Mouse (Mus musculus) heart, postnatal 36 days (tissue): ENCODE measurements around the gene Olfr1366. TPM values are rescaled to one million over a fixed set of nuclear protein-coding genes. Genes with fewer than 3 reads are reported as not detected.
"Not testable (repeated sequence)": the region's sequence is repeated elsewhere in the genome, so short reads cannot be mapped to it uniquely, and the experiment has no call there.

ENCODE experiments used
- DNase-seq, 2 experiments: peaks; one replicate each; pipeline ENCODE4 v3.0.0; 2021 to 2022
- intact Hi-C: fragments of 180-260 bp; cut with DNase I; formaldehyde crosslinking; loops from one replicate; pipeline ENCODE4 v1.15.1; 2025
- total RNA-seq, 2 experiments: library from RNA; stranded (reverse); gene quantifications; 2 replicates each; pipeline ENCODE4 v1.2.3; 2021

Olfr1366 gene
- total RNA-seq = not detected

DNA sequence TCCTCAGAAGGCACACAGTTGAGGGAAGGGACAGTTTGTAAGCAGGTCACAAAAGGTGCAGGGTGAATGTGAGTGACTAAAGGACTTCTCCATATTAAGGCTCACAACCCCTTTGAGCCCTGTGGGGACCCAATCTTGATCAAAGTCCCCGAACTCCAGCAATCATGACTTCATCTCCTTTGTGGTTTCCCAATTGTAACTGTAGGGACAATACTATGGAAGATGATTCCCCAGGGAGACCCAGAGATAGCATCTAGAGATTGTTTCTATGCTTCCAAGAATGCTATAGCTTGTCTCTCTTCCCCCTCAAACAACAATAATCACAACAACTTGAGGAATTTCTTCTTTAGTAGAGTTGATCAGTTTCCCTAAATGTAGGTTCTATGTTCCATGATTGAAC, at the start of gene Olfr1366:
TSS of gene Olfr1366 (minus strand) at position 101 of the 400 bp plus-strand sequence.
- intact Hi-C loops = no loop called here
- no peak for DNase-seq

DNA sequence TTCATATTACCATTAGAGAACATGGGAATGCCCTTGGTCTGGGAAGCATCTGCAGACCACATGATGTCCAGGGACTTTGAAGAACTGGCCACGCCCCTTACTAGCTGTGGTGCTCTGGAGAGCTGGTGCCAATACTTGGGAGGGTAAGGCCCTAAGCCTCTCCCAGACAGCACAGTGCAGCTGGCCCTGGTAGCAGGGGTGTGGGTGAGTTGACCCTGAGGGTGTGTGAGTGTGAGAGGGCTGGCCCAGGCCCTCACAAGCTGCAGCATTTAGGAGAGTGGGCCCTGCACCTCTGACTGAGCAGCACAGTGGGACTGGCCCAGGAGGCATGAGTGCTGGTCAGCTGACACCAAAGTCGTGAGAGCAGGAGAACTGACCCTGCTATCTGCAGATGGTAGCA, 49.0 kb upstream of the Olfr1366 start:
- intact Hi-C loops = no loop called here
- DNase-seq = no peak

DNA sequence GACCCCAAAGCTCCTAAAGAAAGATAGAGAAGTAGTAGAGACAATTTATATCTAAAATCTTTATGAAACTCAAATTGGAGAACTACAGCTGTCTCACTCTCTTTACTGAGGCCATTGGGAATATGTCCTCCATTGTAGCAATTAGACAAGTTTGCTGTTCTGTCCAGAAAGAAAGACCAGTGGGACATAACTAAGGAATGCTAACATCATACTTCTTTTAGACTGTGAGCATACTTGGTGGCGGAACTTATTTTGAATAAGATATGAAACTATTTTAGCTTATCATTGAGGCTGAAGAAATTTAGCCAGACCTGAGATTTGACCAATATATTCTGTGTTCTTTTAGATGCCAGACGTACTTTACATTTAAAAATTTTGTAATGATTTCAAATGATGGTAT, 39.1 kb upstream of the Olfr1366 start, which contains the start of gene Olfr1364:
TSS of gene Olfr1364 (minus strand) at position 101 of the 400 bp plus-strand sequence.
- intact Hi-C loops = no loop called here
- no peak for DNase-seq

- DNase-seq = no peak
Measured at GRCm38 (mm10) chr13:21559793-21560192, 17.2 kb upstream of the Olfr1366 start, which contains the start of gene Olfr1535. Olfr1535 (minus strand) TSS chr13:21559893.

GRCm38 (mm10) chr13:21550416-21551110, 8.0 kb upstream of the Olfr1366 start:
- intact Hi-C loops = no loop called here
- DNase-seq = no peak

More at GRCm38 (mm10) chr13:21559793-21560192, 17.2 kb upstream of the Olfr1366 start, which contains the start of gene Olfr1535:
- intact Hi-C loops = no loop called here

- intact Hi-C loops = no loop called here
- no peak for DNase-seq
Measured at GRCm38 (mm10) chr13:21549487-21549886, 6.9 kb upstream of the Olfr1366 start.

GRCm38 (mm10) chr13:21530781-21531201, 11.8 kb downstream of the Olfr1366 start, which contains the start of gene Zkscan8:
Zkscan8 (minus strand) TSS chr13:21531120.
- intact Hi-C loops = loop anchor here (1.0 to 5.0 kb wide), 6 partner anchors 24 to 168 kb away; partner anchors contain the start of genes Zkscan3, Zscan12 and Zscan26
- DNase-seq = peak; percentile 91 to 96

DNA sequence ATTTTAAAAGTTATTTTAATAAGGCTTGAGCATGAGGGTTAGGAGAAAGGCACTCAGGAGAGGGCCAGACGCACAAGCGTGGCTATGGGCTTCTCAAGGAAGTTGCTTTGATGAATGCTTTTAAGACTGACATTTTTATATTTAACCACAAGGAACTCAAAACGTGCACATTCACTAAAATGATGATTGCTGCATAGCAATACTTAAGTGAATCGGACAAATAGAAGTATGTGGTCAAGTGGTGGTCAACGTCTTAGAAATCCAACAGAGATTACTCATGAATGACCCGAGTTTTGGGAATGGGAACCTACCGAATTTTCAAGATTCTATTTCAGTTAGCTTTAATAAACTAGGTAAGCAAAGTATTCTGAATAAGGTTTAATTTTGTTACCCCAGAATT, 12.5 kb downstream of the Olfr1366 start:
- intact Hi-C loops = loop anchor here (1.0 to 5.0 kb wide), 6 partner anchors 23 to 167 kb away; partner anchors contain the start of genes Zkscan3, Zscan12 and Zscan26
- no peak for DNase-seq

GRCm38 (mm10) chr13:21506221-21506649, 36.4 kb downstream of the Olfr1366 start:
- intact Hi-C loops = loop anchor here (2.0 to 10.0 kb wide), 3 partner anchors 25 to 101 kb away; partner anchors contain the start of genes Nkapl, Zkscan3 and Zkscan8

DNA sequence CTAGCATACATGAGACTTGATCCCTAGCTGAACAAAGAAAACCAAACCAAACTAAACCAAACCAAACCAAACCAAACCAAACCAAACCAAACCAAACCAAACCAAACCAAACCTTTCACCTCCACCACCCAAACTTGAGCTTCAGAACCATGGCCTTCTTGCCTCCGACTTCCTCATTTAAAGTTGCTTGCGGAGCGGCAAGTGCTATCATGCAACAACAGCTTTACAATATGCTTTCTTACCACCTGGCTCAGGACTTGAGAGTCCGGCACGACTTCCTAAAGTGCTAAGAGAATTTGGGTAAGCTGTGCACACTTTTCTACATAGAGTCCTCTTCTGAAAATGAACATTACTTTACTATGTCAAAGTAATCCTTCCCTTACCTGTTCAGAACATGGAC, 40.3 kb downstream of the Olfr1366 start:
- DNase-seq = no peak
- intact Hi-C loops = loop anchor here (10.0 kb wide), 1 partner anchor 97 kb away; the partner anchor contains the start of gene Zkscan3

More at GRCm38 (mm10) chr13:21506221-21506649, 36.4 kb downstream of the Olfr1366 start:
- DNase-seq = peak; percentile 80 to 85

DNA sequence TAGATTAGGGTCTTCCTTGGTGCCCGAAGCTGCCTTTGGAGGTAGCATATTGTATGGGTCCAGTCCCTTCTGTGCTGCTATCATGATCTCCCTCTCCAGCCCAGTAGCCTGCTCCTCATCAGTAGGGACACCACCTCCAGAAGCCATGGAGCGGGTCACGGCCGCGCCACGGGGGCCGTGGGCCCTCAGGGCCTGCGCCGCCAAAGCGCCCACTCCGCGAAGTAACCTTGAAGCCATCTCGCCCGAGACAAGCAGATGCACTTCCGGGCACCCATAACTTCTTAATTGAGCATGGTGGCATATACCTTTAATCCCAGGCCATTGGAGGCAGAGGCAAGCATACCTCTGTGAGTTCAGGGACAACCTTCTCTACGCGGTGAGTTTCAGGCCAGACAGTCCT, 41.4 kb downstream of the Olfr1366 start, which contains the start of gene Gm11273:
TSS of gene Gm11273 (minus strand) at position 237 of the 400 bp plus-strand sequence.
- DNase-seq = not testable (repeated sequence)
- intact Hi-C loops = loop anchor here (10.0 kb wide), 1 partner anchor 96 kb away; the partner anchor contains the start of gene Zkscan3

DNA sequence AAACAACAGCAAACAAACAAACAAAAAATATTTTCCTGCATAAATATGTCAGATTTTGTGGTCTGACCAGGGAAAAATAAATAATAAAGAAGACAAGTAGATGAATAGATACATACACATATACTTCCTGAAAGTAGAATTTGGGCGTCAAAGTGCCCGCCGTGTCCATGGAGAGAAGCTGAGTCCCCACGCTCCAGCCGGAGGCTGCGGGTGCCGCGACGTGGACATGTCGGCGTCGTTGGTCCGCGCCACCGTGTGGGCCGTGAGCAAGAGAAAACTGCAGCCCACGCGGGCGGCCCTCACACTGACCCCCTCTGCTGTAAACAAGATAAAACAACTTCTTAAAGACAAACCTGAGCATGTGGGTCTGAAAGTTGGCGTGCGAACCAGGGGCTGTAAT, 47.5 kb downstream of the Olfr1366 start, which contains the start of gene AK157302:
TSS of gene AK157302 (plus strand) at position 144 of the 400 bp plus-strand sequence.
- peak in 1 of 2 experiments; percentile 35 for DNase-seq
- intact Hi-C loops = no loop called here

DNA sequence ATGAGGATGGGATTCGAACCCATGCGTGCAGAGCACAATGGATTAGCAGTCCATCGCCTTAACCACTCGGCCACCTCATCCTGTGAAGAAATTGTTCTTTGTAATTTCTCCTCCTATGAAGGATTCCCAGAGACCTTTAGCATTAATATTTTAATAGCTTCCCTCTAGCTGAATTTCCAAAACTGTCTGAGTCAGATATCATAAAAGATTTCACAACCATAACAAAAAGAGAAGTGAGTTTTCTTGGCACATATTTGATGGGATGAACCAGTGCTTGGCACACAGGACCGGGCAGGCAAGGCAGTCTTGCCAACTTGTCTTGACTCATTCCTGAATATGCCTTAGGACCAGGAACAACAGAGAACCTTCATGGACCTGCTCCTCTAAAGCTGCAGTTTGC, 49.8 kb downstream of the Olfr1366 start:
- intact Hi-C loops = no loop called here

GRCm38 (mm10) chr13:21486881-21487280, 55.7 kb downstream of the Olfr1366 start:
- intact Hi-C loops = no loop called here
- DNase-seq = no peak

More for the DNA sequence above, 49.8 kb downstream of the Olfr1366 start:
- DNase-seq = no peak

Other genes with a start within 250 kb of the Olfr1366 start
- not detected for gene Gpx6, start 230.7 kb downstream of the Olfr1366 start, total RNA-seq
- not detected for gene Olfr1367, start 195.9 kb downstream of the Olfr1366 start, total RNA-seq
- 1 to 10 TPM; 5.3 to 5.8 TPM for gene Zscan12, start 180.0 kb downstream of the Olfr1366 start, total RNA-seq
- gene Zkscan3, start 140.1 kb downstream of the Olfr1366 start, total RNA-seq = 10 to 100 TPM; 26.4 to 31.2 TPM
- gene Pgbd1, start 101.8 kb downstream of the Olfr1366 start, total RNA-seq = under 1 TPM; 0.30 to 0.42 TPM
- gene Zscan26, start 89.1 kb downstream of the Olfr1366 start, total RNA-seq = 10 to 100 TPM; 20.4 to 23.2 TPM
- under 1 TPM; 0.67 to 0.76 TPM for gene Nkapl, start 74.3 kb downstream of the Olfr1366 start, total RNA-seq
- 1 to 10 TPM; 1.2 to 1.5 TPM for gene Zkscan4, start 63.9 kb downstream of the Olfr1366 start, total RNA-seq
- not detected for gene Gm10065, start 63.4 kb downstream of the Olfr1366 start, total RNA-seq
- 10 to 100 TPM; 26.5 to 28.1 TPM for gene AK157302, start 47.6 kb downstream of the Olfr1366 start, total RNA-seq
- gene Gm11273, start 41.4 kb downstream of the Olfr1366 start, total RNA-seq = 100 to 1,000 TPM; 247 to 265 TPM
- 10 to 100 TPM in 1 of 2 experiments, 1 to 10 TPM in 1; 9.0 to 14.6 TPM for gene Zkscan8, start 11.7 kb downstream of the Olfr1366 start, total RNA-seq
- gene Olfr1535, start 17.1 kb upstream of the Olfr1366 start, total RNA-seq = not detected
- not detected for gene Olfr1364, start 39.0 kb upstream of the Olfr1366 start, total RNA-seq
- gene Olfr1362, start 71.2 kb upstream of the Olfr1366 start, total RNA-seq = not detected
- gene Olfr11, start 99.7 kb upstream of the Olfr1366 start, total RNA-seq = not detected
- not detected for gene Olfr1361, start 120.6 kb upstream of the Olfr1366 start, total RNA-seq
- gene Olfr1360, start 134.6 kb upstream of the Olfr1366 start, total RNA-seq = not detected
- gene Olfr1359, start 155.3 kb upstream of the Olfr1366 start, total RNA-seq = not detected
- 10 to 100 TPM; 18.0 to 27.4 TPM for gene Hist1h2bl, start 173.3 kb upstream of the Olfr1366 start, total RNA-seq
- 10 to 100 TPM; 28.5 to 39.8 TPM for gene Hist1h2ai, start 173.6 kb upstream of the Olfr1366 start, total RNA-seq
- gene Hist1h3h, start 174.9 kb upstream of the Olfr1366 start, total RNA-seq = 10 to 100 TPM; 22.0 to 36.5 TPM
- 1 to 10 TPM; 4.9 to 5.1 TPM for gene Hist1h2bm, start 179.2 kb upstream of the Olfr1366 start, total RNA-seq
- 1 to 10 TPM; 3.6 to 4.6 TPM for gene Hist1h4j, start 192.3 kb upstream of the Olfr1366 start, total RNA-seq
- 10 to 100 TPM; 52.5 to 54.1 TPM for gene Hist1h4k, start 207.7 kb upstream of the Olfr1366 start, total RNA-seq
- gene Hist1h2ak, start 211.0 kb upstream of the Olfr1366 start, total RNA-seq = 1 to 10 TPM; 9.0 to 9.3 TPM
- 10 to 100 TPM; 11.8 to 13.3 TPM for gene Hist1h2bn, start 211.3 kb upstream of the Olfr1366 start, total RNA-seq
- gene Hist1h1b, start 237.8 kb upstream of the Olfr1366 start, total RNA-seq = 10 to 100 TPM in 1 of 2 experiments, 1 to 10 TPM in 1; 9.8 to 10.6 TPM
- gene Hist1h3i, start 240.6 kb upstream of the Olfr1366 start, total RNA-seq = 10 to 100 TPM; 22.6 to 23.7 TPM
- 1 to 10 TPM; 1.0 to 2.1 TPM for gene Hist1h2an, start 244.4 kb upstream of the Olfr1366 start, total RNA-seq
- gene Hist1h2bp, start 244.7 kb upstream of the Olfr1366 start, total RNA-seq = 1 to 10 TPM; 5.4 to 5.7 TPM